Mouse (Mus musculus) MEL-GATA-1-ER (cell line): ENCODE data around the gene Plekhh2.

Experiments used
- DNase-seq: peaks from one replicate; pipeline ENCODE4 v3.0.0-alpha.2; 2012; ENCODE audit warnings: low read depth; ENCODE audit errors: extremely low read depth

Gene Plekhh2

GRCm38 (mm10) chr17:84571629-84572028 lies 59.9 kb downstream of the Plekhh2 start:
- DNase-seq = no peak

GRCm38 (mm10) chr17:84573305-84573704 lies 61.6 kb downstream of the Plekhh2 start:
- no peak for DNase-seq

DNA sequence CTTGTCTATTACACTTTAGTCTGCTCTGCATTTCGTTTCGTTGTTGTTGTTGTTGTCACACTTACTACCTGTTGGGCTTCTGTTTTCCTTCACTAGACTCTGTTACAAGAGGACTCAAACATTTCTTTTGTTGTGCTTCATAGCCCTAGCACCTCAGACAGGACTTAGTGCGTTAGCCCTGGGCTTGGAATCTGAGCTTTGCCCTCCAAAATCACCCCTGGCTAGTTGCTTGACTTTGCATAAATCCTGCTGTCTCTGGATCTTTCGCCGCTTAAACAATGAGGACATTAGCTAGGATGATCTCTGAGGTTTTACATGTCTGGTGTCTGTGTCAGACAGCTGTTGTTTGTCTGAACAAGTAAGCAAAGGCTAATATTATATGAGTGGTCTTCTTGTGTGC lies 62.2 kb downstream of the Plekhh2 start:
- DNase-seq = no peak

GRCm38 (mm10) chr17:84575108-84575507 lies 63.4 kb downstream of the Plekhh2 start:
- no peak for DNase-seq

- no peak for DNase-seq
These were observed 65.1 kb downstream of the Plekhh2 start for GRCm38 (mm10) chr17:84576621-84577293.

- DNase-seq = no peak
These were observed 67.6 kb downstream of the Plekhh2 start for GRCm38 (mm10) chr17:84579249-84579648.

DNA sequence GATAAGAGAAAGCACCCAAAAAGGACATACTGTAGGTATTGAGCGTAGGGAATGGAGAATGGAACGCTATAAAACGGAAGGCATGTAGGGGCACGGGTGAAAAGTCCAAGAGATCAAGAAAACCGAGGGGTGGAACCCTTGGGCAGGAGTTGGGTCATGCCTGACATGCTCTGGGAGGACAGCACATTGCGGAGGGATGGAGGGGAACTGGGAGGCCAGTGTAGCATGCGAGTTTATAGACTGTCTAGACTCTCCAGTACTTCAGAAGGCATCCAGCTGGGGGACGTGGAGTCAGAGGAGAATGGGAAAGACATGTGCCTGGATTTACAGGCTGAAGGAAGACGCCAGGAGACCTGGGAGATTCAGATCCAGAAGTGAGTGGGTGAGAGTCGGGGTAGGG lies 68.1 kb downstream of the Plekhh2 start:
- DNase-seq = no peak

GRCm38 (mm10) chr17:84580821-84581220 lies 69.1 kb downstream of the Plekhh2 start:
- DNase-seq = no peak

- DNase-seq = no peak
These were observed 70.2 kb downstream of the Plekhh2 start for GRCm38 (mm10) chr17:84581740-84582414.

- DNase-seq = no peak
These were observed 72.4 kb downstream of the Plekhh2 start for GRCm38 (mm10) chr17:84584107-84584506.

DNA sequence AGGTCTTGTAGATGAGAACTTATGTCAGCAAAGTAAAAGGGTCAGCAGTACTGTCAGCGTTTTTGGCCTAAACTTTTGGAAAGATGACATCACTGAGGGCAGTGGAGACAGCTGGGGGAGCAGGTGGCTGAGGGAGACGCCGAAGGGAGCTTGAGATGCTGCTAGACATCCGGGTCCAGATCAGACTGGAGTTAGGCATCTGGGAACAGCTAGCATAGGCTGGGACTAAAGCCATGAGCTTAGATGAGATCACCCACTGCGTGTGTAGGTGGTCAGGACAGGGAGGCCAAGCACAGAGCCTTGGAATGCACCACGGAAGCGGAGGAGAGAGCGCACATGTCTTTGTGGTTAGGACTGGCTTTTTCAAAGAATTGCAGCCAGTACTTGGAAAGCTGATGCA lies 73.4 kb downstream of the Plekhh2 start:
- DNase-seq = no peak

DNA sequence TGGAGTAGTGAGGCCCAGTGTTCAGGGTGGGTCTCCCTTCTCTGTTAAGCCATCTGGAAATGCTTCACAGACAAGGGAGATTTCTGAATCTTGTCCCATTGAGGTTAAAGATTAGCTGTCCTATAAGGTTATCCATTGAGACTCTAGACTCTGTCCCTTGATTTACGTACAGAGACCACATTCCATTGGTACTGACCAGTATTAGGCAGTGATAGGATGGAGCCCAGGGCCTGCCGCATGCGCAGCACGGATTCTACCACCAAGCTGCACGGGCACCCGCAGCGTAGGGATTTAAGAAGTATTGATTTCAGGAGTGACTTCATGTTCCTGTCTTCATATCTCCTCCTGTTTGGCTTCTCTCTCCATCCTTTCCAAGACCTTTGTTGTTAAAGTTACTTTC lies 78.4 kb downstream of the Plekhh2 start:
- no peak for DNase-seq

- DNase-seq = no peak
These were observed 79.9 kb downstream of the Plekhh2 start for GRCm38 (mm10) chr17:84591431-84592150.

DNA sequence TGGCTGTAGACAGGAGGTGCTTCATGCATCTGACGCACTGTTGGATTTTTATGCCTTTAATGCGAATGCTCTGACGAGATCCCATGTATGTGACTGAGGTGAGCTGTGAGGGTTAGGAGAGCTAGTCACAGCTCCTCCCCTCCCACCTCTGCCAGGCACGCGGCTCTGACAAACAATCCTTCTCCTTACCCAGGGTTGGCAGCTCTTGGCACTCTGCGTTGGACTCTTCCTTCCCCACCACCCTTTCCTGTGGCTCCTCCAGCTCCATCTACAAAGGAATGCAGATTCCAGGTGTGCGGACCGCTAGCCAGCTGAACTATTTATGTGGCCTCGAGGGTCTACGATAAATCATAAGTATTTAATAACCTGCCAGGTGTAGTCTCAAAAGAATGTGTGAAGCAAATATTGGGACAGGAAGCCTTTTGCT lies 84.3 kb downstream of the Plekhh2 start:
- no peak for DNase-seq

DNA sequence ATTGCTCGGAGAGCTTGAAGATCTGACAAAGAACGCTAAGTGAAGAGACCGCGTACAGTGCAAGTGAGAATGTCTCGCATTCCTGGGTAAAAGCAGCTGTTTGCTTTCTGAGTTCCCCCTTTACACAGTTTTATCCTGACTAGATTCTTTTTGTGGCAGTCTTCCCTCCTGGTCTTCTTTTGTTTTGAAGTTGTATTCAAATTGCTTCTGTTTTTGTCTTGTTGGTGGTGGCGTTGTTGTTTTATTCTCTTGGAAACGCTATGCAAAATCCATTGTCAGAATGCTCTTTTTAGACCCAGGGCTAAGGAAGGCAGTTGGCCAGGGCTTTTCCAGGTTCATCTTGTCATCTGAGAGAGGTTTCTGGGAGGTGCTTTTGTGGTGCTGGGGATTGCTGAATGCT lies 84.8 kb downstream of the Plekhh2 start:
- DNase-seq = no peak

DNA sequence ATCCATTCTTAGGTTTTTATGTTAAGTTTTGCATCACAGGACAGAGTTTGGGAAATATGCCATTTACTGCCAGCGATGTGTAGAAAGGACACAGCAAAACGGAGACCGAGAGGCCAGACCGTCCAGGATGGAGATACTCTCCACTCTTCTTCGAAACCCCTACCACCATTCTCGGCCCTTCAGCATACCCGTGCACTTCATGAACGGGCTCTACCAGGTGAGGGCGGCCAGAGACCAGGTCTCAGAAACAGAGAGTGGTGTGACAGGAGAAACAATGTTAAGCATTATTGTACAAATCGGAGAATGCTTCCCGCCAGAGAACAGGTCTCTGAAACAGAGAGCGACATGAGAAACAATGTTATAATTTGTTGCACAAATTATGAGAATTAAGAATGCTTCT lies 86.2 kb downstream of the Plekhh2 start:
- DNase-seq = no peak

DNA sequence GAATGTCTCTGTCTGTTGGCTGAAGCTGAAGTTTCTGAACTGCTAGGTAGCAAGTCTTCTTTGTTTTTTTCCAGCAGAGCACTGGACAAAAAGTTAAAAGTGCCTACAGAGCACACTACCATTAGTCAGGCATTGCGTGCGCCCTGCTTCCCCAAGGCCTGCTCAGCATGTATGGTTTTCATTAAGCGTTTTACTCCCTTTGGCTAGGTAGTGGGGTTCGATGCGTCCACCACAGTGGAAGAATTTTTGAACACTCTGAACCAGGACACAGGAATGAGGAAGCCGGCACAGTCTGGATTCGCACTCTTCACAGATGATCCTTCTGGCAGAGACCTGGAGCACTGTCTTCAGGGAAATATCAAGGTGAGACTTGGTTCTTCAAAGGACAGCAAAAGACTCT lies 87.2 kb downstream of the Plekhh2 start:
- no peak for DNase-seq

GRCm38 (mm10) chr17:84600051-84600983 lies 88.6 kb downstream of the Plekhh2 start:
- DNase-seq = no peak

GRCm38 (mm10) chr17:84601805-84602204 lies 90.1 kb downstream of the Plekhh2 start:
- DNase-seq = no peak

DNA sequence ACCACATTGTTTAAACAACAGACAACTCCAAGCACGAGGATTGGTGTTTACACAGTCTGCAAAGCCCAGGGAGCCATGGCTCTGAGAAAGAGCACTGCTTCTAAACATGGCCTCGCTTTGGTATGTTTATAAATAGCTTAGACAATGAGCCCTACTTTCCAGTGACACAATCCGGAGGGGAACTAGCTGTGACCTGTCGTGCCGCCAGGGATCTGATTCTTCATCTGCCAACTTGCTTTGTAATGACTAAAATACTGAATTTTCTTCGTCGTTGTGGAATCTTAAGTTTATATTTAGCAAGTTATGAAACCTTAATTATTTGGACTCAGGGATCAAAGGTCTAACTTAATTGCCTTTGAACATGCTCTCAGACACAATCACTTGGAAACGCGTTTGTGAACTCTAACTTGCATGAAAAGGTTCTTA lies 91.5 kb downstream of the Plekhh2 start:
- no peak for DNase-seq

- DNase-seq = no peak
These were observed 92.2 kb downstream of the Plekhh2 start for GRCm38 (mm10) chr17:84603709-84604420.
